Mouse (Mus musculus): ENCODE data around the gene Sema6d. TPM values are rescaled to one million over a fixed set of nuclear protein-coding genes. Genes with fewer than 3 reads are reported as not detected.

Gene Sema6d
- polyA plus RNA-seq, 1 experiment from 2014 or later: 11.4 TPM

- Histone ChIP-seq H3K27me3 (no peaks in the 10 kb centered on the region), H3K4me2 (no peak overlapping the region), H3K9me3 (no peaks in the 10 kb centered on the region), H3K4me1 (no peaks in the 10 kb centered on the region), H3K4me3 (no peak overlapping the region), H3K36me3 (no peaks in the 10 kb centered on the region), H3K9ac (no peak overlapping the region), H3K27ac (no peak overlapping the region)
- ATAC-seq (ENCODE audit: insufficient number of reproducible peaks, insufficient read depth, low FRiP score, low TSS enrichment, low read depth): no peak
- WGBS: 93% methylated on average over 1 of the region's 1 CpGs
Observed at GRCm38 (mm10) chr2:124236831-124237230, 147.1 kb downstream of the Sema6d start.

- ATAC-seq (ENCODE audit: insufficient number of reproducible peaks, insufficient read depth, low FRiP score, low TSS enrichment, low read depth): no peak
- H3K4me1 ChIP-seq: no peaks in the 10 kb centered on the region
- no peaks in the 10 kb centered on the region for H3K27me3 ChIP-seq
- H3K9me3 ChIP-seq: no peaks in the 10 kb centered on the region
- 75% methylated on average over 1 of the region's 1 CpGs for WGBS
- H3K4me3 ChIP-seq: no peak overlapping the region
- H3K4me2 ChIP-seq: no peak overlapping the region
- no peaks in the 10 kb centered on the region for H3K36me3 ChIP-seq
- no peak overlapping the region for H3K9ac ChIP-seq
- H3K27ac ChIP-seq: no peak overlapping the region
Observed at GRCm38 (mm10) chr2:124243608-124244007, 153.8 kb downstream of the Sema6d start.

GRCm38 (mm10) chr2:124244543-124245245, 154.9 kb downstream of the Sema6d start:
- 71% methylated on average over 4 of the region's 4 CpGs for WGBS
- H3K4me3 ChIP-seq: no peak overlapping the region
- no peaks in the 10 kb centered on the region for H3K4me1 ChIP-seq
- no peak for ATAC-seq (ENCODE audit: insufficient number of reproducible peaks, insufficient read depth, low FRiP score, low TSS enrichment, low read depth)
- no peak overlapping the region for H3K9ac ChIP-seq
- no peaks in the 10 kb centered on the region for H3K9me3 ChIP-seq
- no peaks in the 10 kb centered on the region for H3K27me3 ChIP-seq
- H3K4me2 ChIP-seq: no peak overlapping the region
- H3K27ac ChIP-seq: no peak overlapping the region
- H3K36me3 ChIP-seq: no peaks in the 10 kb centered on the region

GRCm38 (mm10) chr2:124258108-124258507, 168.3 kb downstream of the Sema6d start:
- ATAC-seq (ENCODE audit: insufficient number of reproducible peaks, insufficient read depth, low FRiP score, low TSS enrichment, low read depth): no peak
- no peaks in the 10 kb centered on the region for H3K36me3 ChIP-seq
- no peaks in the 10 kb centered on the region for H3K27me3 ChIP-seq
- no peak overlapping the region for H3K9ac ChIP-seq
- no peak overlapping the region for H3K4me3 ChIP-seq
- no peak overlapping the region for H3K4me2 ChIP-seq
- H3K9me3 ChIP-seq: no peaks in the 10 kb centered on the region
- H3K27ac ChIP-seq: no peak overlapping the region
- no peaks in the 10 kb centered on the region for H3K4me1 ChIP-seq
- 36% methylated on average over 1 of the region's 1 CpGs for WGBS

- Histone ChIP-seq H3K9me3 (no peaks in the 10 kb centered on the region), H3K27me3 (no peaks in the 10 kb centered on the region), H3K9ac (no peak overlapping the region), H3K4me1 (no peaks in the 10 kb centered on the region), H3K4me3 (no peak overlapping the region), H3K36me3 (no peaks in the 10 kb centered on the region), H3K27ac (no peak overlapping the region), H3K4me2 (no peak overlapping the region)
- 72% methylated on average over 3 of the region's 3 CpGs for WGBS
- no peak for ATAC-seq (ENCODE audit: insufficient number of reproducible peaks, insufficient read depth, low FRiP score, low TSS enrichment, low read depth)
Observed at GRCm38 (mm10) chr2:124264309-124264708, 174.5 kb downstream of the Sema6d start.

- no peak overlapping the region for H3K4me2 ChIP-seq
- peaks cover 2% of the 10 kb centered on the region; the same call in 1 of the 2 replicates for H3K4me1 ChIP-seq
- no peaks in the 10 kb centered on the region for H3K27me3 ChIP-seq
- no peak overlapping the region for H3K4me3 ChIP-seq
- H3K27ac ChIP-seq: no peak overlapping the region
- no peak for ATAC-seq (ENCODE audit: insufficient number of reproducible peaks, insufficient read depth, low FRiP score, low TSS enrichment, low read depth)
- no peaks in the 10 kb centered on the region for H3K36me3 ChIP-seq
- 77% methylated on average over 6 of the region's 6 CpGs for WGBS
- H3K9ac ChIP-seq: no peak overlapping the region
- no peaks in the 10 kb centered on the region for H3K9me3 ChIP-seq
Observed at GRCm38 (mm10) chr2:124271156-124271555, 181.4 kb downstream of the Sema6d start.

GRCm38 (mm10) chr2:124277492-124277891, 187.7 kb downstream of the Sema6d start:
- no peaks in the 10 kb centered on the region for H3K27me3 ChIP-seq
- no peaks in the 10 kb centered on the region for H3K36me3 ChIP-seq
- ATAC-seq (ENCODE audit: insufficient number of reproducible peaks, insufficient read depth, low FRiP score, low TSS enrichment, low read depth): no peak
- no peak overlapping the region for H3K9ac ChIP-seq
- WGBS: 70% methylated on average over 1 of the region's 1 CpGs
- no peaks in the 10 kb centered on the region for H3K9me3 ChIP-seq
- H3K4me3 ChIP-seq: no peak overlapping the region
- no peak overlapping the region for H3K4me2 ChIP-seq
- H3K27ac ChIP-seq: no peak overlapping the region
- no peaks in the 10 kb centered on the region for H3K4me1 ChIP-seq

- Histone ChIP-seq H3K9me3 (no peaks in the 10 kb centered on the region), H3K4me1 (no peaks in the 10 kb centered on the region), H3K9ac (no peak overlapping the region), H3K4me3 (no peak overlapping the region), H3K27ac (no peak overlapping the region), H3K27me3 (no peaks in the 10 kb centered on the region), H3K4me2 (no peak overlapping the region), H3K36me3 (no peaks in the 10 kb centered on the region)
- no peak for ATAC-seq (ENCODE audit: insufficient number of reproducible peaks, insufficient read depth, low FRiP score, low TSS enrichment, low read depth)
- WGBS: 85% methylated on average over 2 of the region's 2 CpGs
Observed at GRCm38 (mm10) chr2:124285109-124285508, 195.3 kb downstream of the Sema6d start.

GRCm38 (mm10) chr2:124289356-124289755, 199.6 kb downstream of the Sema6d start:
- WGBS: 78% methylated on average over 2 of the region's 2 CpGs
- Histone ChIP-seq H3K9me3 (no peaks in the 10 kb centered on the region), H3K9ac (no peak overlapping the region), H3K4me2 (no peak overlapping the region), H3K27me3 (no peaks in the 10 kb centered on the region), H3K36me3 (no peaks in the 10 kb centered on the region), H3K4me3 (no peak overlapping the region), H3K27ac (no peak overlapping the region), H3K4me1 (no peaks in the 10 kb centered on the region)
- no peak for ATAC-seq (ENCODE audit: insufficient number of reproducible peaks, insufficient read depth, low FRiP score, low TSS enrichment, low read depth)

GRCm38 (mm10) chr2:124291145-124291544, 201.4 kb downstream of the Sema6d start:
- ATAC-seq (ENCODE audit: insufficient number of reproducible peaks, insufficient read depth, low FRiP score, low TSS enrichment, low read depth): no peak
- H3K36me3 ChIP-seq: no peaks in the 10 kb centered on the region

GRCm38 (mm10) chr2:124293601-124294000, 203.8 kb downstream of the Sema6d start:
- 88% methylated on average over 2 of the region's 2 CpGs for WGBS
- Histone ChIP-seq H3K9me3 (no peaks in the 10 kb centered on the region), H3K4me3 (no peak overlapping the region), H3K36me3 (no peaks in the 10 kb centered on the region), H3K27ac (no peak overlapping the region), H3K4me1 (no peaks in the 10 kb centered on the region), H3K27me3 (no peaks in the 10 kb centered on the region), H3K4me2 (no peak overlapping the region), H3K9ac (no peak overlapping the region)
- ATAC-seq (ENCODE audit: insufficient number of reproducible peaks, insufficient read depth, low FRiP score, low TSS enrichment, low read depth): no peak

More at GRCm38 (mm10) chr2:124291145-124291544, 201.4 kb downstream of the Sema6d start:
- no peak overlapping the region for H3K27ac ChIP-seq
- H3K27me3 ChIP-seq: no peaks in the 10 kb centered on the region
- no peak overlapping the region for H3K9ac ChIP-seq
- no peak overlapping the region for H3K4me2 ChIP-seq
- H3K4me3 ChIP-seq: no peak overlapping the region
- H3K4me1 ChIP-seq: no peaks in the 10 kb centered on the region
- H3K9me3 ChIP-seq: no peaks in the 10 kb centered on the region
- 86% methylated on average over 3 of the region's 3 CpGs for WGBS

GRCm38 (mm10) chr2:124298351-124298750, 208.6 kb downstream of the Sema6d start:
- no peak overlapping the region for H3K4me2 ChIP-seq
- no peak overlapping the region for H3K27ac ChIP-seq
- no peaks in the 10 kb centered on the region for H3K36me3 ChIP-seq
- H3K27me3 ChIP-seq: no peaks in the 10 kb centered on the region
- no peak for ATAC-seq (ENCODE audit: insufficient number of reproducible peaks, insufficient read depth, low FRiP score, low TSS enrichment, low read depth)
- H3K9ac ChIP-seq: no peak overlapping the region
- H3K4me3 ChIP-seq: no peak overlapping the region
- 0 out of 2 replicates have a peak, but pooled peaks cover 3% of the 10 kb centered on the region for H3K4me1 ChIP-seq
- no peaks in the 10 kb centered on the region for H3K9me3 ChIP-seq
- WGBS: 64% methylated on average over 5 of the region's 5 CpGs
